Mouse (Mus musculus) kidney, adult 2 months (tissue): Measurements from ENCODE around the gene Hsf4. TPM values are rescaled to one million over a fixed set of nuclear protein-coding genes. Genes with fewer than 3 reads are reported as not detected.

Experiments
- DNase-seq: peaks from one replicate; pipeline ENCODE4 v3.0.0; 2021
- H3K27ac ChIP-seq: fragments of 200-500 bp; 2 replicates; pipeline ENCODE4 v1.5.1; 2012; ENCODE audit warnings: low read depth, low read length, control low read depth, inconsistent platforms; ENCODE audit not compliant: insufficient read depth
- H3K27me3 ChIP-seq: fragments of 200-500 bp; replicated peaks from 2 replicates; pipeline ENCODE4 v1.6.1; 2012; ENCODE audit warnings: mild to moderate bottlenecking, moderate library complexity, low read length, inconsistent platforms; ENCODE audit not compliant: control insufficient read depth, insufficient read depth
- H3K36me3 ChIP-seq: fragments of 200-500 bp; 2 replicates; pipeline ENCODE4 v1.6.1; 2012; ENCODE audit warnings: mild to moderate bottlenecking, moderate library complexity, low read length, inconsistent platforms; ENCODE audit not compliant: control insufficient read depth, insufficient read depth
- H3K4me1 ChIP-seq: fragments of 200-500 bp; 2 replicates; pipeline ENCODE4 v1.6.1; 2011; ENCODE audit warnings: low read length; ENCODE audit not compliant: control insufficient read depth, insufficient read depth
- H3K4me3 ChIP-seq: fragments of 200-500 bp; 2 replicates; pipeline ENCODE4 v1.5.1; 2011; ENCODE audit warnings: mild to moderate bottlenecking, low read depth, low read length, control low read depth; ENCODE audit not compliant: insufficient read depth
- CTCF ChIP-seq: fragments of 200-500 bp; conservative IDR thresholded peaks from 2 replicates; pipeline ENCODE4 v1.5.1; 2011; ENCODE audit warnings: low read depth, mild to moderate bottlenecking, control low read depth, low read length, moderate library complexity, mixed read lengths; ENCODE audit not compliant: insufficient read depth, insufficient read length
- POLR2A ChIP-seq: fragments of 200-500 bp; IDR thresholded peaks from one replicate; pipeline ENCODE4 v1.6.1; 2011; ENCODE audit warnings: low read depth, low read length, control low read depth
- WGBS: fragments of 180-500 bp; shearing (Covaris S2); methylation state at CpG from one replicate; pipeline ENCODE4 v1.1.7; 2018; 5-methylcytosine and 5-hydroxymethylcytosine counted together
- polyA plus RNA-seq: library from polyadenylated mRNA; depleted of rRNA; stranded (reverse); fragments of >200 nt; gene quantifications from 2 replicates; pipeline ENCODE4 v1.2.3, GENCODE M21; 2012

Hsf4 gene
- polyA plus RNA-seq, 1 experiment: 2.7 TPM

DNA sequence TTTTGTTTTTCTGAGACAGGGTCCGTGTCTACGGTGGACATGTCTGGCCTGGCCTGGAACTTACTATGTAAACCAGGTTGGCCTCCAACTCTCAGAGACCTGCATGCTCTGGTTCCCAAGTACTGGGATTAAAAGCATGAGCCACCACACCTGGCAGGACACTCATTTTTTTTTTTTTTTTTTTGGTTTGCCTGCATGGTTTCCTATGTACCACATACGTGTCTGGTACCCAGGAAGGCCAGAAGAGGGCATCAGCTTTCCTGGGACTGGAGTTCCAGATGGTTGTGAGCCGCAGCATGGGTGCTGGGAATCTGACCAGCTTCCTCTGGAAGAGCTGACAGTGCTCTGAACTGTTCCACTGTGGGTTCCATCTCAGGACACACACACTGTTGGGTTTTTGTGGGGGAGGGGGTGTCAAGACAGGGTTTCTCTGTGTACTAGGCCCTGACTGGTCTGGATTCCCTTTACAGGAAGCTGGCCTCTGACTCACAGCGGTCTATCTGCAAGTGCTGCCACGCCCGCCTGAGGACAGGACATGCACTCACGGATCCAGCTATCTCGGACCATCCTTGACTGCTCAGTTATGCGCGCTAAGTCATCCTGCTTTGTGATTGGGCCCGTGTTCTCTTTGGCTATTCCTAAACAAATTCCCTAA, 8.1 kb upstream of the Hsf4 start:
- H3K4me3 ChIP-seq: no peak overlapping the region
- TF ChIP-seq POLR2A (no peak), CTCF (no peak)
- 93% methylated on average over 12 of the region's 12 CpGs for WGBS
- no peak for DNase-seq
- H3K27ac ChIP-seq: no peak overlapping the region
- no peaks in the 10 kb centered on the region for H3K36me3 ChIP-seq
- H3K27me3 ChIP-seq: no peaks in the 10 kb centered on the region
- peaks cover 3% of the 10 kb centered on the region; the same call in 1 of the 2 replicates for H3K4me1 ChIP-seq

DNA sequence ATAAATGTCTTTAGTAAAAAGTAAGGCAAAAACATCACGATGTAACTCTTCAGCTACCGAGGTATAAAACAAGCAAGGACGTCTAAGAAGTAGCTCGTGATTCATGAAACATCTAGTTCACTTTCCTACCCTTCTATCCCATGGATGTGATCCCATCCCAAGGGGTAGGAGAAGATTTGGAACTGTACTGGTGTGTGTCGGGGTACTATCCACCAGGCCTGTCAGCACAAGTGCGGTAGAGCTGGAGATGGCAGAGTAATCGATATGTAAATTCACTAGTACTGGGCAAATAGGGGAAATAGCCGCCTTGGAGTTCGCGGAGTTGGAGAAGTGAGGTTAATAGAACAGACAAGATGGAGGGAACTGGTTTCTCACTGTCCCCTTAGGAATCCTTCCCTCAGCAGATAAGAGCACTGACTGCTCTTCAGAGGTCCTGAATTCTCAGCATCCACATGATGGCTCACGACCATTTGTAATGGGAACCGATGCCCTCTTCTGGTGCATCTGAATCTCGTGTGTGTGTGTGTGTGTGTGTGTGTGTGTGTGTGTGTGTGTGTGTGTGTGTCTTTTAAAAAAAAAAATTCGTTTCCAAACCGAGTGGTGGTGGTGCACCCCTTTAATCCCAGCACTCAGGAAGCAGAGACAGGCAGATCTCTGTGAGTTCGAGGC, 6.2 kb upstream of the Hsf4 start:
- no peak overlapping the region for H3K4me3 ChIP-seq
- no peak overlapping the region for H3K27ac ChIP-seq
- TF ChIP-seq POLR2A: no peak
- no peak for TF ChIP-seq CTCF
- H3K4me1 ChIP-seq: peaks cover 3% of the 10 kb centered on the region; the same call in 1 of the 2 replicates
- no peak for DNase-seq
- no peaks in the 10 kb centered on the region for H3K27me3 ChIP-seq
- peaks cover 1% of the 10 kb centered on the region for H3K36me3 ChIP-seq
- WGBS: 50% methylated on average over 16 of the region's 16 CpGs

DNA sequence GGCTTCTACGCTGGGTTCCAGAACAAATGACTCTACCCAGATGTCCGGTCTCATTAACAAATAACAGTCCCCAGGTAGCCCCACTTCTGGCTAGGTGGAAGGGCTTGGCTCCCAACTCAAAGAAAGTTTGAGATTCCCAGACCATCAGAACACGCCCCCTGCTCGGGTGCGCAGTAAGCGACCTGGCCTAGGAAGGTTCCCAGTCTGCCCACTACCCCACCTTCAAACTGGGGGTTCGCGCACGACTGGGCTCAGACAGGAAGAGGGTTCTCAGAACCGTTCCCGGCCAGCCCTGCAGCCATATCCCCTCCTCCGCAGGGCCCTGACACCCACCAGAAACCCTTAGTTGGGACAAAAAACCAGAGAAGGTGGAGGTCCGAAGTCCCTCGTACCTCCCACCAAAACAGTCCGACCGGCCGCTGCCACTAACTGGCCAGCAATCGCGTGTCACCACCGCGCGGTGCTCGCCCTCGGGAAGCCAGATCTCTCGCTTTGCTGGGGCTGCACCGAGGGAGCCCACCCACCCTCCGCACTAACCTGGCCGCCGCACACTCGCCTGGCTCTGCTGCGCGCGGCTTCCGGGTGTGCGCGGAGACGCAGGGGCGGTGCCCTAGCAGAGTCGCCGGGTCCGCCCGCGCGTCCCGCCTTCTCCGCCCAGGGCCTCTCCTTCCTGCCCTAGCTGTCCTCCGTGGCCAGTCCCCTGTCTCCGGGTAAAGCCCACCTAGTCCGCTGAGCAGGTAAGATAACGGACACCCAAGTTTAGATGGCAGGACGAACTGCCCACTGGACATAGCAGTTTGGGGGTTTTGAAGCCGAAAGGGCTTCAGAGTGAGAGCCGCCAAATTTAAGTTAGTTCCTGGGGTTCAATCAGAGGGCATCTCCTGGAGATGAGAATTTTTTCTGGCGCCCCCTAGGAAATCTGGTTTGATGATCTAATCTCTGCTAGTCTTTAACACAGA, 5.3 kb upstream of the Hsf4 start, which contains the start of the genes Tradd and Fbxl8:
TSS of gene Tradd (minus strand) at position 586 of the 959 bp plus-strand sequence.
TSS of gene Fbxl8 (plus strand) at position 625 of the 959 bp plus-strand sequence.
- 1% methylated on average over 54 of the region's 54 CpGs for WGBS
- Histone ChIP-seq H3K36me3 (peaks cover 1% of the 10 kb centered on the region), H3K4me3 (peak within 1 kb of the TSS; percentile 99), H3K4me1 (peaks cover 5% of the 10 kb centered on the region; the same call in 1 of the 2 replicates), H3K27ac (peak within 1 kb of the TSS; percentile 26; the same call in 1 of the 2 replicates), H3K27me3 (no peaks in the 10 kb centered on the region)
- peak; percentile 84 for DNase-seq
- TF ChIP-seq CTCF (no peak), POLR2A (peak; percentile 54)

DNA sequence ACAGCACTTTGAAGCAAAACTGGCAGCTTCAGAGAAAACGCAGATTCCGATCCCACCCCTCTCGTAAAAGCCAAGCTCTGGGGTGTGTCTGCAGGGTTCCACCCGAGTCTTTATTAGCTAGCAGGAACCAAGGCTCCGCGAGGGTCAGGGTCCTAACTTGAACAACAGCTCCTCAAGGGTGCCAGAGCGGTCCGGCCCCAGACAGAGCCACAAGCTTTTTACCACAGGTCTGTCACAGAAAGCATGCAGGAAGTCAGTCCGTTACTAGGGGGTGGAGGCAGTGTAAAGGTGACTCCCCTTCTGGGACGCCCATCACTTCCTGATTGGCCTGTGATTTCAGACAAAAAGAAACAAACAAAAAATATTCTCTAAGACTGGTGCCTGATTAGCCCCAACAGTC, 4.5 kb upstream of the Hsf4 start:
- peak overlapping the region; percentile 99 for H3K4me3 ChIP-seq
- 0 out of 2 replicates have a peak overlapping the region, but pooled peaks have one; percentile 26 for H3K27ac ChIP-seq
- DNase-seq: peak; percentile 60
- no peak for TF ChIP-seq CTCF
- TF ChIP-seq POLR2A: no peak
- H3K4me1 ChIP-seq: peaks cover 3% of the 10 kb centered on the region; the same call in 1 of the 2 replicates
- 7% methylated on average over 10 of the region's 10 CpGs for WGBS
- H3K36me3 ChIP-seq: peaks cover 1% of the 10 kb centered on the region
- no peaks in the 10 kb centered on the region for H3K27me3 ChIP-seq

DNA sequence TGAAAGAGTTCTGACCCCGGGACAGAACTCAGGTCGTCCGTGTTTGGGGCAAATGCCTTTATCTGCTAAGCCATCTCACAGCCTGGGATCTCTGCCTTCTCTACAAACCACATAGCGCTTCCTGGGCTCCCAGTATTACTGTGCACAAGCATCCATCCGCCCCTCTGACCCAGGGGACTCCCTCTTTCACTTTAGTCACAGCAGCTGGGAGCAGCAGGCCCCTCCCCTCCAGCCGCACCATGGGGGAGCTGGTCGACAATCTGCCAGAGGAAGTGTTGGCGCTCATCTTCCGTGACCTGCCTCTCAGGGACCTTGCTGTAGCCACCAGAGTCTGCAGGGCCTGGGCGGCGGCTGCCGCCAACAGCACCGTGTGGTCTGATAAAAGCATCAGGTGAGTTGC, 2.8 kb upstream of the Hsf4 start:
- 81% methylated on average over 13 of the region's 13 CpGs for WGBS
- TF ChIP-seq POLR2A (no peak), CTCF (no peak)
- no peaks in the 10 kb centered on the region for H3K27me3 ChIP-seq

DNA sequence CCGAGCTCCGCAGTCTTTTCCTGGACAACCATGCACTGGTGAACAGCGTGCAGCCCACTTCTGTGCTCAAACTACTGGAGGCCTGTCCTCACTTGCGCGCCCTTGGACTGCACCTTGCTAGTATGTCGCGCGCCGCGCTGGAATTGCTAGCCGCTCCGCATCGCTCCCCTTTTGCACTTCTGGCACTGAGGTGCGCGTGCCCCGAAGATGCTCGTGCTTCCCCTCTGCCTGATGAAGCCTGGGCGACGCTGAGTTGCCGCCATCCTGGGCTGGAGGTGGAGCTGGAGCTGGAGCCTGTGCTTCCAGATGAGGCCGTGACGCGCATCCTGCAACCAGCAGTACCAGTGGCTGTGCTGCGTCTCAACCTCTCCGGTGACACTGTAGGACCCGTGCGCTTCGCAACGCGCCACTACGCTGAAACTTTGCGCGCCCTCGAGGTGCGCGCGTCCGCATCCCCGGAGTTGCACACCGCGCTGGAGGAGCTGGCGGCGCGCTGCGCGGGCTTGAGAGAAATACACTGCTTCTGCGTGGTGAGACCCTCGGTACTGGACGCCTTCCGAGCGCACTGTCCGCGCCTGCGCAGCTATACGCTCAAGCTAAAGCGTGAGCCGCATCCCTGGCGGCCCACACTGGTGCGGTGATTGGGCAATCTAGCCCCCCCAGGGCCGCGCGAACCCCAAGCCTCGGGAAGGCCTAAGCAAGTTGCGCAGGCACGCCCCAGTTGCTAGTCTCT, 1.1 kb upstream of the Hsf4 start:
- H3K4me1 ChIP-seq: peaks cover 3% of the 10 kb centered on the region; the same call in 1 of the 2 replicates
- TF ChIP-seq CTCF (no peak), POLR2A (no peak)
- H3K27ac ChIP-seq: no peak overlapping the region
- WGBS: 38% methylated on average over 65 of the region's 65 CpGs
- no peaks in the 10 kb centered on the region for H3K27me3 ChIP-seq
- peak overlapping the region; percentile 56 for H3K4me3 ChIP-seq
- peaks cover 1% of the 10 kb centered on the region for H3K36me3 ChIP-seq
- no peak for DNase-seq

More for the DNA sequence above, 2.8 kb upstream of the Hsf4 start:
- H3K27ac ChIP-seq: no peak overlapping the region
- H3K4me3 ChIP-seq: no peak overlapping the region
- peaks cover 3% of the 10 kb centered on the region; the same call in 1 of the 2 replicates for H3K4me1 ChIP-seq
- no peak for DNase-seq
- H3K36me3 ChIP-seq: peaks cover 1% of the 10 kb centered on the region
